Mouse (Mus musculus) embryonic fibroblast, embryonic 13.5 days (primary cell): ENCODE measurements around the gene Ppard.

Source experiments
- CTCF ChIP-seq: IDR thresholded peaks from 2 replicates; pipeline ENCODE4 v1.5.1; 2011; ENCODE audit warnings: mild to moderate bottlenecking, control low read depth, low read length, moderate library complexity, borderline replicate concordance; ENCODE audit not compliant: insufficient read depth
- POLR2A ChIP-seq: IDR thresholded peaks from 2 replicates; pipeline ENCODE4 v1.6.1; 2011; ENCODE audit warnings: low read depth, mild to moderate bottlenecking, control low read depth, low read length, moderate library complexity

- TF ChIP-seq CTCF (no peak), POLR2A (no peak)
Measured at GRCm38 (mm10) chr17:28254804-28255203, 22.3 kb downstream of the Ppard start.
